Mouse (Mus musculus) heart, postnatal 0 days (tissue): Measurements from ENCODE around the gene Uchl1. TPM values are rescaled to one million over a fixed set of nuclear protein-coding genes. Genes with fewer than 3 reads are reported as not detected.

ENCODE experiments used
- ATAC-seq: fragments of 200-750 bp; cut with Nextera tagmentation; 2 replicates; pipeline ENCODE4 v1.8.0; 2017; ENCODE audit warnings: low read depth, moderate number of reproducible peaks, moderate library complexity; ENCODE audit not compliant: insufficient read depth
- DNase-seq: peaks from one replicate; pipeline ENCODE4 v3.0.0-alpha.2; 2016; ENCODE audit warnings: low spot score
- H3K27ac ChIP-seq: fragments of 300-500 bp; sonication (generic); 2 replicates; pipeline ENCODE4 v1.5.1; 2014; ENCODE audit warnings: low read depth, mild to moderate bottlenecking
- H3K27me3 ChIP-seq: fragments of 300-500 bp; sonication (generic); 2 replicates; pipeline ENCODE4 v1.6.1; 2014; ENCODE audit warnings: low read length, mixed read lengths; ENCODE audit not compliant: control insufficient read depth, insufficient read depth
- H3K36me3 ChIP-seq: fragments of 300-500 bp; sonication (generic); replicated peaks from 2 replicates; pipeline ENCODE4 v1.6.1; 2014; ENCODE audit warnings: low read length, mixed read lengths; ENCODE audit not compliant: control insufficient read depth, insufficient read depth
- H3K4me1 ChIP-seq: fragments of 300-500 bp; sonication (generic); 2 replicates; pipeline ENCODE4 v1.6.1; 2014; ENCODE audit warnings: antibody characterized with exemption; ENCODE audit not compliant: control insufficient read depth, insufficient read depth
- H3K4me2 ChIP-seq: fragments of 300-500 bp; sonication (generic); 2 replicates; pipeline ENCODE4 v1.6.1; 2014; ENCODE audit warnings: low read depth, mild to moderate bottlenecking, low read length, moderate library complexity
- H3K4me3 ChIP-seq: fragments of 300-500 bp; sonication (generic); 2 replicates; pipeline ENCODE4 v1.5.1; 2014; ENCODE audit warnings: low read depth, low read length
- H3K9ac ChIP-seq: fragments of 300-500 bp; sonication (generic); replicated peaks from 2 replicates; pipeline ENCODE4 v1.6.1; 2014; ENCODE audit warnings: low read depth, low read length, mixed read lengths
- H3K9me3 ChIP-seq: fragments of 300-500 bp; sonication (generic); replicated peaks from 2 replicates; pipeline ENCODE4 v1.6.1; 2016; ENCODE audit warnings: low read length; ENCODE audit not compliant: control insufficient read depth
- CTCF ChIP-seq: IDR thresholded peaks from 2 replicates; pipeline ENCODE4 v1.5.1; 2016; ENCODE audit warnings: antibody characterized with exemption, control low read depth, low read depth
- EP300 ChIP-seq: IDR thresholded peaks from 2 replicates; pipeline ENCODE4 v1.6.1; 2016; ENCODE audit warnings: antibody characterized with exemption, low read depth
- WGBS: fragments of 180-500 bp; shearing (Covaris S2); extraction: QIAGEN DNeasy Blood & Tissue Kit; methylation state at CpG from one replicate; pipeline ENCODE4 v1.1.7; 2014; 5-methylcytosine and 5-hydroxymethylcytosine counted together
- polyA plus RNA-seq: library from polyadenylated mRNA; unstranded; fragments of >200 nt; fragmentation: Nextera tagmentation; extraction: Ambion mirVana; gene quantifications from 2 replicates; pipeline ENCODE4 v1.2.1, GENCODE M21; 2015
- total RNA-seq: library from RNA; depleted of rRNA; stranded (reverse); fragments of >200 nt; gene quantifications from 2 replicates; pipeline ENCODE4 v1.2.3, GENCODE M21; 2014; ENCODE audit warnings: low replicate concordance

Uchl1 gene
- total and polyA plus RNA-seq, 2 experiments from 2014 or later = 56.7 to 97.4 TPM

DNA sequence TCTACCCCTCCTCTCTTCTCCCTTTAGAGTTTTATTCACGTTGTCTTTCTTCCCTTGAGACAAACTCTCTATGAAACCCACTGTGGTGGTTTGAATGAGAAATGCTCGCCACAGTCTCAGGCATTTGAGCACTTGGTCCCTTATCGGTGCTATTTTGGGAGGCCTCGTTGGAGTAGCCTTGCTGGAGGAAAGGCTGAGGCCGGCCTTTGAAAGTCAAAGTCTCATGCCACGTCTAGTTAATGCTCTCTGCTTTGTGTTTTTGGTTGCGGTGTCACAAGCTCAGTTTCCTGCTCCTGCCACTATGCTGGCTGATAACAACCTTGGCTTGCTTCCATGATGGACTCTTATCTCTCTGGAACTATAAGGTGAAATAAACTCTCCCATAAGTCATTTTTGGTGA is 28.4 kb upstream of the Uchl1 start:
- peak overlapping the region; percentile 22; the same call in 1 of the 2 replicates for H3K4me2 ChIP-seq
- TF ChIP-seq CTCF (no peak), EP300 (no peak)
- ATAC-seq (peak; percentile 72; the same call in 1 of the 2 replicates), DNase-seq (peak; percentile 30)
- no peak overlapping the region for H3K4me3 ChIP-seq
- no peaks in the 10 kb centered on the region for H3K9me3 ChIP-seq
- H3K36me3 ChIP-seq = no peaks in the 10 kb centered on the region
- no peaks in the 10 kb centered on the region for H3K27me3 ChIP-seq
- H3K4me1 ChIP-seq = peaks cover 13% of the 10 kb centered on the region
- H3K9ac ChIP-seq = 0 out of 2 replicates have a peak overlapping the region, but pooled peaks have one; percentile 17
- WGBS = 5% methylated on average over 7 of the region's 7 CpGs
- H3K27ac ChIP-seq = peak overlapping the region; percentile 71

GRCm38 (mm10) chr5:66654220-66654619 is 21.7 kb upstream of the Uchl1 start:
- ATAC-seq (peak; percentile 92), DNase-seq (peak; percentile 62)
- Histone ChIP-seq H3K9me3 (no peaks in the 10 kb centered on the region), H3K9ac (no peak overlapping the region), H3K4me2 (peak overlapping the region; percentile 12; the same call in 1 of the 2 replicates), H3K36me3 (no peaks in the 10 kb centered on the region), H3K27me3 (no peaks in the 10 kb centered on the region), H3K27ac (peak overlapping the region; percentile 59), H3K4me1 (peaks cover 9% of the 10 kb centered on the region; the same call in 1 of the 2 replicates), H3K4me3 (no peak overlapping the region)
- 10% methylated on average over 5 of the region's 5 CpGs for WGBS
- no peak for TF ChIP-seq CTCF
- 0 out of 2 replicates have a peak, but pooled peaks have one; percentile 33 for TF ChIP-seq EP300

GRCm38 (mm10) chr5:66675189-66675890 is 551 bp upstream of the Uchl1 start:
- H3K9me3 ChIP-seq = no peaks in the 10 kb centered on the region
- peaks cover 15% of the 10 kb centered on the region; the same call in 1 of the 2 replicates for H3K27me3 ChIP-seq
- H3K4me1 ChIP-seq = peaks cover 9% of the 10 kb centered on the region; the same call in 1 of the 2 replicates
- H3K4me2 ChIP-seq = peak overlapping the region; percentile 97
- TF ChIP-seq CTCF (no peak), EP300 (no peak)
- no peak overlapping the region for H3K9ac ChIP-seq
- ATAC-seq (no peak), DNase-seq (no peak)
- no peak overlapping the region for H3K27ac ChIP-seq
- no peaks in the 10 kb centered on the region for H3K36me3 ChIP-seq
- peak overlapping the region; percentile 62 for H3K4me3 ChIP-seq
- WGBS = 2% methylated on average over 18 of the region's 18 CpGs

DNA sequence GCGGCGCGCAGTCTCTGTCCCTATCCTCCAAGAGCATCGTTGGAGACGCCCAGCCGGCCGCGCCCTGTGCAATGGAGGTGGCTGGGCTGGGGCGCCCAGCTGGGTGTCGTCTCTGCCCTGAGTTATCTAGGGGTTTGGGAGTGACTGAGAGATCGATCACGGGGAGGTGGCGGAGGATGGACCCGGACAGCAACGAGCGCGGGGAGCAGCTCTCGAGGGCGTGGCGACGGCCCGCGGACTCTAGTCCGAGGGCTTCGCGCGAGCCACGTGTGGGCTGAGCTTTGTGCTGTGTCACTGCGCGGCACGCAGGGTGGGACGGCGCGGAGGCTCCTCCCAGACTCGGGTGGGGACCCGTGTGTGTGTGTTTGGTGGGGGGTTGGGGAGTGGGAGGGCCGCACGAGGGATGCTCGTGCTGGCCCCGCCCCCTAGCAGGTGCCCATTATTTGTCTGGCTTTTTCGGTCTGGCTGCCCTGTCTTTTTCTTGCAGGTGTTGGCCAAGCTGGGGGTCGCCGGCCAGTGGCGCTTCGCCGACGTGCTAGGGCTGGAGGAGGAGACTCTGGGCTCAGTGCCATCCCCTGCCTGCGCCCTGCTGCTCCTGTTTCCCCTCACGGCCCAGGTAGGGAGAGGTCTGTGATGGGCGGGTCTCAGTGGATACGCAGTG is 696 bp downstream of the Uchl1 start:
- H3K4me2 ChIP-seq = peak overlapping the region; percentile 97
- no peak for DNase-seq
- peaks cover 15% of the 10 kb centered on the region; the same call in 1 of the 2 replicates for H3K27me3 ChIP-seq
- ATAC-seq = peak; percentile 70
- H3K4me3 ChIP-seq = peak overlapping the region; percentile 62
- under 1% methylated on average over 50 of the region's 51 CpGs for WGBS
- H3K36me3 ChIP-seq = no peaks in the 10 kb centered on the region
- peaks cover 11% of the 10 kb centered on the region; the same call in 1 of the 2 replicates for H3K4me1 ChIP-seq
- TF ChIP-seq CTCF = no peak
- TF ChIP-seq EP300 = no peak
- H3K9ac ChIP-seq = peak overlapping the region; percentile 53
- peak overlapping the region; percentile 9; the same call in 1 of the 2 replicates for H3K27ac ChIP-seq
- H3K9me3 ChIP-seq = no peaks in the 10 kb centered on the region

DNA sequence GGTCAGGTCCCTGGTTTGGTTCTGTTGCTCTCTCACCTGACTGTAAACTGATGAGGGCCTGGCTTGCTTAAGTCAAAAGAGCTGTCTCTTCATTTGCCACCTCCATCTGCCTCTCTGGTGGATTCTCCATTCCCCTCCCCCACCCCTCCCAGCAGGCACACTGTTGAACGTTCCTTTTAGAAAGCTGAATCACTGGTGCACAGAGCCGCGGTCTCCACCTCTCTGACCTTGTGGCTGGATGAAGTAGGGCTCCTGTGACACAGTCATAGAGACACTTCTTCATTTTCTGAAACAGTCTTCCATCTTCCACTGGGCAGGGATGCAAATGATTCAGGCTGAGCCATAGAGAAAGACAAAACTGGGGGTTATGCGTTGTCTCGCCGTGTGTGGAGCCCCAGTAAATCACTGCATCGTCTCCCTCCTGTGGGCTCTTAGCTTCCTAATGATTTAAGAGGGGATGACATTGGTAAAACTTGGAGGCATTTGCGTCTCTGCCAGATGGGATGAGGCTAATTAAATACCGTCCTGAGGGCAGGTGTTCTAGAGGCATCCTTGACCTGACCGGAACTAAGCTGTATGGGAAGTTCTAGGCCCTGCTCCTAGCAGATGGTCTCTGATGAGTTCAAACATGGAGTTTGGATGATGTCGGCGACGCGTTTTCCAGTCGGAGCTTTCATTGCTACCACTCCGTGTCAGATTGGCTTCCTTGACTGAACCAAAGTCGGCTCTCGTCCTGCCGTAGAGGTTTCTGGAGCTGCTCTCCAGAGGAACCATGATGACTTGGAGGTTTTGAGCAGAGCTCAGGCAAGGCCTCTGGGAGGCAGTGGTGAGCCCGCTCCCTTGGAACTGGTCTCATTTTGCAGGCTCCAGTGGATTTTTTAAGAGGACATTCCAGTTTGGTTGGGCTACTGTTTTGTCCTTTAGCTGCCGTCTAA is 1.8 kb downstream of the Uchl1 start:
- Histone ChIP-seq H3K27me3 (peaks cover 15% of the 10 kb centered on the region; the same call in 1 of the 2 replicates), H3K27ac (no peak overlapping the region), H3K9me3 (no peaks in the 10 kb centered on the region), H3K9ac (no peak overlapping the region), H3K4me2 (peak overlapping the region; percentile 97), H3K36me3 (no peaks in the 10 kb centered on the region), H3K4me1 (peaks cover 15% of the 10 kb centered on the region; the same call in 1 of the 2 replicates), H3K4me3 (no peak overlapping the region)
- peak; percentile 16; the same call in 1 of the 2 replicates for TF ChIP-seq CTCF
- TF ChIP-seq EP300 = no peak
- DNase-seq (no peak), ATAC-seq (no peak)
- WGBS = 80% methylated on average over 21 of the region's 21 CpGs
